In the genomic region with DNA sequence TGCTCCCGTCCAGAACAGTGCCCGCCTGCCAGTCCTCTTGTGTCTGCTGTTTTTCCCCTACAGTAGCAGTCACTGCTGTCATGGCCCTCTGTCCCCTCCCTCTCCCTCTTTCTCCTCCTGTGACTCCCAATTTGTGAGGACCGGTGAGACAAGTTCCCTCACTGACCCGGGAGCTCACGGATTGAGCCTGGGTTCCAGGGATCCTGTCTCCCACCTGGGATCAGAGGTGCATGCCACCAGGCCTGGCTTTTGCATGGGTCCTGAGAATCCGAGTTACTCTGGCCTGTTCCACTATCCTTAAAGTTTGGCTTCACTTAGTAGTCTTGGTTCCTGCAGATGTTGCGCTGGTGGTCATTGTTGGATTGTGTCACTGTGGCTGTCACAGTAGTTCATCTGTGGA, we compare ENCODE assay signal across 25 mouse cellular contexts. TPM values are rescaled to one million over a fixed set of nuclear protein-coding genes. Genes with fewer than 3 reads are reported as not detected.
DNase-seq lines count a peak whose midpoint lies in the region; ATAC-seq and TF ChIP-seq lines count a peak whose summit lies in the region.
"Had no signal": no experiment of that assay in that cellular context is flagged by ENCODE, and none has a peak within 500 bp of the region (broad histone marks: within the 10 kb centered on the region; RNA-seq: fewer than 3 reads in every experiment).

No protein-coding gene starts in this region.

- TF ChIP-seq POLR2A in heart, adult 2 months (IDR thresholded peaks at IDR 0.05; ENCODE audit: insufficient read depth, low read depth, low read length), result no peak

- H3K27ac ChIP-seq in heart, adult 2 months, result peak overlapping the region; percentile 89
- H3K27ac ChIP-seq in kidney, postnatal 0 days, result peak overlapping the region; percentile 5; the same call in 1 of the 2 replicates
- no peak overlapping the region for H3K27ac ChIP-seq in kidney, embryonic 15.5 days
- 0 out of 2 replicates have a peak overlapping the region, but pooled peaks have one; percentile 84 for H3K27ac ChIP-seq in lung, postnatal 0 days (ENCODE audit: low read length)
- H3K27ac ChIP-seq: embryonic facial prominence, embryonic 10.5 days; embryonic facial prominence, embryonic 13.5 days; forebrain, embryonic 12.5 days; forebrain, embryonic 15.5 days; hindbrain, embryonic 14.5 days; hindbrain, postnatal 0 days had no signal

- H3K79me2 ChIP-seq in heart, adult 2 months (replicated peaks; ENCODE audit: control insufficient read depth, insufficient read depth, low read length), result no peaks in the 10 kb centered on the region; the same call in 1 of the 2 replicates

- TF ChIP-seq EP300 in heart, adult 2 months (IDR thresholded peaks at IDR 0.05; ENCODE audit: insufficient read depth, low read depth, low read length), result no peak
- TF ChIP-seq EP300 in lung, postnatal 0 days (IDR thresholded peaks at IDR 0.05), result no peak

- H3K9ac ChIP-seq in heart, adult 2 months (ENCODE audit: low read depth, low read length), result peak overlapping the region; percentile 18; the same call in 1 of the 2 replicates
- no peak overlapping the region for H3K9ac ChIP-seq in kidney, postnatal 0 days (ENCODE audit: low read depth, low read length)
- no peak overlapping the region for H3K9ac ChIP-seq in kidney, embryonic 15.5 days
- no peak overlapping the region for H3K9ac ChIP-seq in lung, postnatal 0 days (replicated peaks; ENCODE audit: low read depth)
- H3K9ac ChIP-seq: embryonic facial prominence, embryonic 13.5 days; forebrain, embryonic 12.5 days; forebrain, embryonic 15.5 days; hindbrain, embryonic 14.5 days had no signal

- H3K4me1 ChIP-seq in heart, adult 2 months (ENCODE audit: control insufficient read depth, insufficient read depth, low read length), result peaks cover 52% of the 10 kb centered on the region
- peaks cover 23% of the 10 kb centered on the region; the same call in 1 of the 2 replicates for H3K4me1 ChIP-seq in kidney, postnatal 0 days (replicated peaks; ENCODE audit: insufficient read depth, low read length)
- peaks cover 58% of the 10 kb centered on the region for H3K4me1 ChIP-seq in kidney, embryonic 15.5 days
- H3K4me1 ChIP-seq in lung, postnatal 0 days (ENCODE audit: insufficient read depth, low read depth, low read length), result peaks cover 28% of the 10 kb centered on the region; the same call in 1 of the 2 replicates

- 82% methylated on average over 7 of the region's 7 CpGs for WGBS in heart, adult 2 months
- 90% methylated on average over 7 of the region's 7 CpGs for WGBS in kidney, postnatal 0 days
- 89% methylated on average over 7 of the region's 7 CpGs for WGBS in kidney, embryonic 15.5 days
- 89% methylated on average over 7 of the region's 7 CpGs for WGBS in lung, postnatal 0 days

- H3K9me3 ChIP-seq in kidney, postnatal 0 days (replicated peaks; ENCODE audit: low read length), result no peaks in the 10 kb centered on the region
- no peaks in the 10 kb centered on the region for H3K9me3 ChIP-seq in kidney, embryonic 15.5 days (replicated peaks)
- H3K9me3 ChIP-seq in lung, postnatal 0 days (ENCODE audit: low read length), result no peaks in the 10 kb centered on the region
- H3K9me3 ChIP-seq: embryonic facial prominence, embryonic 10.5 days; embryonic facial prominence, embryonic 13.5 days; forebrain, embryonic 12.5 days; forebrain, embryonic 15.5 days had no signal

- H3K36me3 ChIP-seq in heart, adult 2 months (ENCODE audit: control insufficient read depth, insufficient read depth, low read length), result peaks cover 5% of the 10 kb centered on the region
- H3K36me3 ChIP-seq in kidney, postnatal 0 days (ENCODE audit: insufficient read depth, low read length), result no peaks in the 10 kb centered on the region
- H3K36me3 ChIP-seq in kidney, embryonic 15.5 days, result no peaks in the 10 kb centered on the region
- H3K36me3 ChIP-seq in lung, postnatal 0 days (ENCODE audit: insufficient read depth, low read length), result no peaks in the 10 kb centered on the region
- H3K36me3 ChIP-seq: embryonic facial prominence, embryonic 10.5 days; embryonic facial prominence, embryonic 13.5 days; forebrain, embryonic 12.5 days; forebrain, embryonic 15.5 days had no signal

- DNase-seq in heart, adult 2 months, result no peak
- DNase-seq in heart, adult 8-10 months (ENCODE audit: low spot score), result no peak
- DNase-seq in kidney, postnatal 0 days (ENCODE audit: low spot score), result no peak
- no peak for DNase-seq in lung, postnatal 0 days (ENCODE audit: low spot score)
- DNase-seq in lung, postnatal 25 days (ENCODE audit: low spot score), result no peak
- DNase-seq in thymus, postnatal 36 days, result no peak
- DNase-seq: adrenal gland, adult 2 months; cerebellum, adult 11-12 months; cerebellum, adult 8-10 months; cerebellum, postnatal 10 days; cerebellum, postnatal 36 days; embryo, embryonic 11 days; gastrocnemius, postnatal 14 days; heart, postnatal 4 days had no signal

- no peak for TF ChIP-seq CTCF in heart, adult 2 months (IDR thresholded peaks at IDR 0.05)
- TF ChIP-seq CTCF in kidney, postnatal 0 days (IDR thresholded peaks at IDR 0.05; ENCODE audit: low read depth), result no peak
- no peak for TF ChIP-seq CTCF in lung, postnatal 0 days (IDR thresholded peaks at IDR 0.05)

- H3K4me3 ChIP-seq in heart, adult 2 months, result no peak overlapping the region
- H3K4me3 ChIP-seq in kidney, postnatal 0 days (replicated peaks; ENCODE audit: low read depth, low read length), result no peak overlapping the region
- H3K4me3 ChIP-seq in kidney, embryonic 15.5 days (replicated peaks), result no peak overlapping the region
- no peak overlapping the region for H3K4me3 ChIP-seq in lung, postnatal 0 days (ENCODE audit: low read depth, low read length)
- H3K4me3 ChIP-seq: embryonic facial prominence, embryonic 10.5 days; embryonic facial prominence, embryonic 13.5 days; erythroblast, embryonic 14.5 days; forebrain, embryonic 12.5 days; forebrain, embryonic 15.5 days had no signal

- ATAC-seq in kidney, postnatal 0 days (replicated peaks; ENCODE audit: low FRiP score, low read depth), result no peak
- no peak for ATAC-seq in kidney, embryonic 15.5 days (replicated peaks; ENCODE audit: low FRiP score)
- no peak for ATAC-seq in lung, postnatal 0 days
- ATAC-seq: CD4-positive, CD25-positive, alpha-beta regulatory T cell, adult 4 months; forebrain, embryonic 15.5 days; hindbrain, postnatal 0 days; inflammation-experienced regulatory T-cells, adult 6 months; intestine, embryonic 16.5 days had no signal

- H3K27me3 ChIP-seq in heart, adult 2 months (ENCODE audit: control insufficient read depth, insufficient read depth, low read length), result no peaks in the 10 kb centered on the region
- H3K27me3 ChIP-seq in kidney, postnatal 0 days (ENCODE audit: insufficient read depth, low read length), result no peaks in the 10 kb centered on the region
- no peaks in the 10 kb centered on the region for H3K27me3 ChIP-seq in kidney, embryonic 15.5 days
- H3K27me3 ChIP-seq in lung, postnatal 0 days (replicated peaks; ENCODE audit: insufficient read depth, low read length), result no peaks in the 10 kb centered on the region
- H3K27me3 ChIP-seq: embryonic facial prominence, embryonic 13.5 days; forebrain, embryonic 12.5 days; forebrain, embryonic 15.5 days had no signal

- no peak overlapping the region for H3K4me2 ChIP-seq in kidney, postnatal 0 days (ENCODE audit: low read length)
- H3K4me2 ChIP-seq in kidney, embryonic 15.5 days, result no peak overlapping the region
- H3K4me2 ChIP-seq in lung, postnatal 0 days (replicated peaks; ENCODE audit: low read depth, low read length), result no peak overlapping the region
- H3K4me2 ChIP-seq: embryonic facial prominence, embryonic 13.5 days; forebrain, embryonic 12.5 days; forebrain, embryonic 15.5 days; hindbrain, embryonic 14.5 days had no signal

- intact Hi-C loops in heart, adult 2 months (cut with DNase I), result loop anchor here (2.0 kb wide), 1 partner anchor 27 kb away; no protein-coding TSS in a partner anchor

RNA-seq across cellular contexts. Expression of gene Taf11, which starts 57.9 kb away (rescaled TPM):
- total RNA-seq in heart, adult 2 months (2021), result 10 to 100 TPM; 21.5 to 21.6 TPM
- polyA plus RNA-seq in heart, adult 2 months (2012; rRNA removed), result 12.5 and 13.2 TPM in 2 replicates
- 10 to 100 TPM; 22.9 to 24.7 (median 23.4) TPM for total RNA-seq in heart, adult 8-10 months (2022)
- polyA plus RNA-seq in kidney, postnatal 0 days (2015; fragmentation: Nextera tagmentation; extraction: Ambion mirVana), result 55.5 and 58.1 TPM in 2 replicates
- polyA plus RNA-seq in kidney, embryonic 15.5 days (2015; fragmentation: Nextera tagmentation; extraction: Ambion mirVana), result 65.1 and 75.7 TPM in 2 replicates
- polyA plus RNA-seq in lung, postnatal 0 days (2015; fragmentation: Nextera tagmentation; extraction: Ambion mirVana), result 40.1 and 42.1 TPM in 2 replicates

RNA-seq across cellular contexts. Expression of gene Anks1, which starts 58.4 kb away (rescaled TPM):
- 10 to 100 TPM; 51.6 to 76.4 TPM for total RNA-seq in heart, adult 2 months (2021)
- polyA plus RNA-seq in heart, adult 2 months (2012; rRNA removed), result 64.4 and 90.1 TPM in 2 replicates
- total RNA-seq in heart, adult 8-10 months (2022), result 10 to 100 TPM; 52.9 to 62.0 (median 57.6) TPM
- 10.5 and 11.3 TPM in 2 replicates for polyA plus RNA-seq in kidney, postnatal 0 days (2015; fragmentation: Nextera tagmentation; extraction: Ambion mirVana)
- polyA plus RNA-seq in kidney, embryonic 15.5 days (2015; fragmentation: Nextera tagmentation; extraction: Ambion mirVana), result 12.4 and 14.4 TPM in 2 replicates
- 25.4 and 25.5 TPM in 2 replicates for polyA plus RNA-seq in lung, postnatal 0 days (2015; fragmentation: Nextera tagmentation; extraction: Ambion mirVana)
